Mouse (Mus musculus) gastrocnemius, postnatal 25 days (tissue): ENCODE data around the gene Sars. TPM values are rescaled to one million over a fixed set of nuclear protein-coding genes. Genes with fewer than 3 reads are reported as not detected.

Experiments
- DNase-seq: peaks from one replicate; pipeline ENCODE4 v3.0.0; 2022
- total RNA-seq, 2 experiments: library from RNA; stranded (reverse); gene quantifications; 1 replicate in 1 of 2; 2 replicates in 1 of 2; pipeline ENCODE4 v1.2.3; 2021

Gene Sars
- total RNA-seq, 2 experiments from 2014 or later: 105 to 114 TPM

DNA sequence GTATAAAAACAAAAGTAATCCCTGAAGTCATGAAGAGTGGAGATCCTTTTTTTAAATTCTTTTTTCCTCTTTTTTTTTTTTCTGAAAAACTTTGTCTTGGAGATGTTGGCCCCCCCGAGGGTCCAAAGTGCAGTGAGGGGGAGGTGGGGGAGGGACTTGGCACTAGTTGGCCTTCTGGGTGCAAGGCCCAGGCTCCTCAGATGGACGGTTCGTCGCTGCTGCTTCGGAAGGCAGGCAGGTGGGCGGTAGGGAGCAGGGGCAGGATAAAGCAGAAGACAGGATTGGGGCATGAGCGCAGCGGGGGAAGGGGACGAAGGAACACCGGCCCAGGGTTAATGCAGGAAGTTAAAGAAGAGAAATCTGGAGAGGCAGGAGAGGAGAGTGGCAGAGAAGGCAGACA is 52.7 kb downstream of the Sars start:
- DNase-seq: no peak

DNA sequence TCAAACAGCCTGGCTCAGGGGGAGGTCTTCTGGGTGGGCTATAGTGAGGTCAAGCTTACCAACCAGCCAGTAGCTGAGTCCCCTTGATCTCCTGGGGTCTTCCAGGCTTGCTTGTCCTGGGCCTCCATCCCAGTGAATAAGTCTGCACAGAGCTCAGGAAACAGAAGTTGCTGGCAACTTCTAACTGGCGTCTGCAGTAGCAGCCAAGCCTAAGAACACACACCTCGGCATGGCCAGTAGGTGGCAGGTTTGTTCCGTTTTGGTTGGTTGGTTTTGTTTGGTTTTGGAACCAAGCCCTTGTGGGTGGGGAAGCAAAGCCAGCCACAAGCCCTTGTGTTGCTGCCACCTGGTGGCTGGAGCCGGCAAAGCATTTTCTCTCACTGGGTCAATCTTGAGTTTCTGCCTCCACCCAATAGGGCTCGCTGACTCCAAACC is 55.9 kb downstream of the Sars start:
- DNase-seq: peak; percentile 89

DNA sequence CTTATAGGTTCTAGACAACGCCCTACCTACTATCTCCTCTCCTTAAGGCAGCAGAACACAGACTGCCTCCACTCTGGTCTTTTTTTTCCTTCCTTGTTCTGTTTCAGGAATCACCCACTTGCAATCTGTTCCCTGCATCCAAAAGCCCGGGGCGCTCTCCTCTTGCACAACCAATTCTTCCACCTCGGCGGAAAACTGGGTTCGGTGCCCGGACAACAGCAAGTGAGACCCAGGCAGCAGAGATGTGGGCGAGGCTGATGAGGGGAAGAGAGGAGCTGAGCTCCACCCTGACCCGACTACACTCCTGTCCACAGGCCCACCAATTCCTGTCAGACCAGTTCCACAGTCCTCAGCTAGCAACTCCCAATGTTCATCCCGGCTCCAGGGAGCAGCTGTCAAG is 58.8 kb downstream of the Sars start:
- no peak for DNase-seq

DNA sequence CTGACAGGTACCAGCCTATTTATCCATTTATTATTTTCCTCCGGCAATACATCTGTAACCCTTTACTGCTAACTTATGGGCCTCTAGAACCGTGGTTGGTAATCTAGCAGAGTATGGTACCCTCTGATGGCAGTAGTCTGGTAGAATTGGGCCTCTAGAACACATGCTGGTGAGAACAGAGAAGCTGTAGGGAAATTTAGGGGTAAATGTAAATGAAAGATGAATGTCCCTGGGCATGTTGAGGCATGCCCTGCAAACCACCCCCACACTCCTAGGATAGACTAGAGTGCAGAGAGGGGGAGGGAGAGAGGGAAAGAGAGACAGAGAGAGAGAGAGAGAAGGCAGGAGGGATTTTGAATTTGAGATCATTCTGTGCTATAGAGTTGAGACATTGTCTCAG is 60.6 kb downstream of the Sars start:
- no peak for DNase-seq

DNA sequence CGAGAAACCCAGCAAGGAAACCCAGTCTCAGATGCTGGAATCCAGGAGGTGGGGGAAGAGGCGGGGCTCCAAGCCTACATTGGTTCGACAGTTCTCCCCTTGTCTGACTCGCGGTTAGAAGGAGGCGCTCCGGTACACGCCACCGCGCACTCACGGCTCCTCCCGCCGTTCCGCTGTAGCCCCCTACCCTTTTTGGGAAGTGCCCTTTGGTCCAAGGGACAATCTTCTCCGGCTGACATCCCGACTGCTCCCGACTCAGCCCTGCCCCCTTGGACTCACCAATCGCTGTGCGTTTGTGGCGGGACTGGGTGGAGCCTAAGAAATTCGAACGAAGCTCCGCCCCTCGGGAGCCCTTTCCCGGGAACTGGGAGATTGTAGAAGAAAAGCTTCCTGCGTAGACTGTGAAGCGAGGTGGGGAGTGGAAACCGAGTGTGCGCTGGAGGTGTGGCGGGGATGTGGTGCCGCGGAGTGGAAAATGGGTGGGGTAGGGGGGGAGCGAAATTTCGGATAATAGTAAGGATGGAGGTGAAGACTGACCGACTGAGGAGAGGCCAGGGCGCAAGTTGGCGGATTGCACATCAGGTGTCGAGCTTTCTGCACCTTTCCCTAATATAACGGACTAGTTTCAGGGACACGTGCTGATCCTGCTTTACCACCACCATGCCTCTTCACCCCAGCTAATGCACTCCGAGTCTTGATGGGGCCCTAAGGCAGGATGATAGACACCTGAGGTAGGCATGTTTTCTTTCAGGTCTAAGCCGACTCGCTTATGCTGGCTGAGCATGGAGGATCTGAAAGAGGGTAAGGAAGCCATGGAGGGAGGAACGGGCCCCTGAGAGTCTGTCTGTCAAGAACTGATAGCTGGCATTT is 61.3 kb downstream of the Sars start, which contains the start of gene Psrc1:
Gene Psrc1, plus strand, starts transcription at position 355 of the 870 bp plus-strand sequence.
- DNase-seq: peak; percentile 87

DNA sequence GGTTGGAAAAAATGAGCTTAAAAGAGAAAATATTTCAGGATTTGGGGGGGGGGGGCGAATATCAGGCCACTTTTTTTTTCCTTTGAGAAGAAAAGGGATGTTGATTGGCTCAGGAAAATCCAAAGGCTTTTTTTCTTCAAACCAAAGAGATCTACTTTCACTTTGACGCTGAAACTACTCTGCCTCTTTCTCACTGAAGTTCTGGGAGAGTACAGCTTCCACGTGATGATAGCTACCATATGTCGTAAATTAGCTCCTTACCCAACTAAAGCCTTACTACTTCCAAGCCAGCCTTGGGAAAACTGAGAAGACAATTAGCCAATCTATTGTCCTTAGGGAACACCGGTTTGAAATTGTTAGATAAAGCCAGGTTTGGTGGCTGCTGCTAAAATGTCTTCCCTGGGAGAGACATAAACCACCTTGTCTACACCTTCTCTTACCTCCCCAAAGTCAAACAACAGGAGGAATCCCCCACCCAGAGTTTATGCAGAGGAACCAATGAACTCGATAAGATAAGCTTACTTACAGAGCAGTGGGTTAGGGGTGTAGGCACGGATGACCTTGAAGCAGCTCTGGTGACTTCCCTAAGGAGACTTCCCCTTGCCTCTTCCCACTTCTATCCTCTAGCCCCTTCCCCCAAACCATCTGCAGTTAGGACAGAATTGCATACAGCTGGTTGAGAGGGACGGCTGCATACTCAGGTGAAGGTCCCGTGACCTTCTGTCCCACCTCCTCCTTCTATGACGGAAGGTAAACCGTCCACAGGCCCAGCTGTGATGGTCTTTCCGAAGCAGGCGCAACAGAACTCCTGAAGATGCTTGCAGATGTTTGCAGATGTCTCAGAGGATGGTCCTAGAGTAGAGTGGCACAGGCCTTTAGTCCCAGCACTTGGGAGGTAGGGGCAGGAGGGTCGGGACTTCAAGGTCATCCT is 62.8 kb downstream of the Sars start:
- DNase-seq: no peak

DNA sequence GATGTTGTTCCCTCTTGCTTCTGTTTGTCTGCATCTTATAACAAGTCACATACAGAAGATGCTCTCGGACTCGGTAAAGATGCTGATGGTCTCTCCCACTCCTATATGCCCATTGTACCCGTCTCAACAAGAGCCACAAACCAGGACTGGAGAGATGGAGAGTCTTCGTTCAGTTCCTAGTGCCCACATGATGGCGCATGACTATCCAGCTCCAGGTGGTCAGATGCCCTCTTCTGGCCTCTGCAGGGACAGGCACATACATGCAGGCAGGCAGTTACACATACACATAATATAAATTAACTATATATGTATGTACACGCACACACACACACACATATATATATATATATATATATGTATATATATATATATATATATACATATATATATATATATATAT is 64.3 kb downstream of the Sars start:
- no peak for DNase-seq

DNA sequence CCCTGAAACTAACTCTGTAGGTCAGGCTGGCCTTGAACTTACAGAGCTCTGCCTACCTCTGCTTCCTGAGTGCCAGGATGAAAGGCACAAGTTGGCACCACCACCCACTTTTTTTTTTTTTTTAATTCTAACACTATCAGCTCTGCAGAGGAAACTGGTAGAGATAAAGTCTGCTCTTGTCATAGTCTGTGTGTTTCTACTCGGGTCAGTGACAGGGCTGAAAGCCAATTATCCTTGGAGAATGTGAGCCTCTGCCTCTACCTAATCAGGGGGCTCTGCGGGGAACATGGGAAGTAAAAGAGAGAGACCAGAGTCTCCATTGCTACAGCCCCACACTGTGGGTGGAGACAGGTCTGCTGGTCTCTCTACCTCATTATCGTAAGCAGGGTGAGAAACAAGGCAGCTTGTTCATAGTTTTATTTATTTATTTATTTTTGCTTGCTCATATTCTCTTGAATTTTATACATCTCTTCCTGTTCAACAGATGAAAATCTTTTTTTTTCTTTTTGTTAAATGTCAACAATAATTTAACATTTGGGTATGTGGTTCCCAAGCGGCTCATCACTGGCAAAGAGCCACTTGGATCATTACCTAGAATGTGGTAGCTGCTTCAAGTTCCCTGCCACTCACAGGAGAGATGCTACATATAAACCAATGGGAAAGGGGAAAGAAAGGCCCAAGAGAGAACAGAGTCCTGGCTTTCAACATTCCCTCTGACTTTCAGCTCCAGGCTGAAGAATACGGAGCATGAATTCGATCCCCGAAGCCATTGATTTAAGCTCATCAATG is 65.9 kb downstream of the Sars start:
- no peak for DNase-seq

Other genes starting within 250 kb of the Sars start
- 1 to 10 TPM; 2.7 TPM for gene Cyb561d1, start 244.0 kb downstream of the Sars start, total RNA-seq
- gene Atxn7l2, start 234.3 kb downstream of the Sars start, total RNA-seq: 1 to 10 TPM; 6.1 to 6.5 TPM
- gene Sypl2, start 218.6 kb downstream of the Sars start, total RNA-seq: 100 to 1,000 TPM; 596 to 597 TPM
- gene Psma5, start 188.3 kb downstream of the Sars start, total RNA-seq: 10 to 100 TPM; 48.6 to 50.5 TPM
- 10 to 100 TPM; 34.0 to 48.3 TPM for gene Sort1, start 161.1 kb downstream of the Sars start, total RNA-seq
- gene Mybphl, start 80.3 kb downstream of the Sars start, total RNA-seq: not detected
- under 1 TPM in 1 of 2 experiments, not detected in 1; 0.32 TPM for gene Psrc1, start 61.4 kb downstream of the Sars start, total RNA-seq
- gene Celsr2, start 29.7 kb downstream of the Sars start, total RNA-seq: 1 to 10 TPM; 4.8 to 5.9 TPM
- gene 1700013F07Rik, start 88.9 kb upstream of the Sars start, total RNA-seq: not detected
- gene 5330417C22Rik, start 91.3 kb upstream of the Sars start, total RNA-seq: not detected
- gene Tmem167b, start 117.3 kb upstream of the Sars start, total RNA-seq: 10 to 100 TPM; 13.0 to 15.1 TPM
- gene Taf13, start 126.5 kb upstream of the Sars start, total RNA-seq: 10 to 100 TPM; 17.6 to 18.3 TPM
- 1 to 10 TPM; 3.0 to 6.4 TPM for gene Wdr47, start 146.1 kb upstream of the Sars start, total RNA-seq
- gene Clcc1, start 208.7 kb upstream of the Sars start, total RNA-seq: 10 to 100 TPM; 32.0 to 32.5 TPM